Mouse (Mus musculus): ENCODE measurements around the gene 4931406P16Rik. TPM values are rescaled to one million over a fixed set of nuclear protein-coding genes. Genes with fewer than 3 reads are reported as not detected.

Gene 4931406P16Rik
- polyA plus RNA-seq, 1 experiment from 2014 or later, result 28.7 TPM

DNA sequence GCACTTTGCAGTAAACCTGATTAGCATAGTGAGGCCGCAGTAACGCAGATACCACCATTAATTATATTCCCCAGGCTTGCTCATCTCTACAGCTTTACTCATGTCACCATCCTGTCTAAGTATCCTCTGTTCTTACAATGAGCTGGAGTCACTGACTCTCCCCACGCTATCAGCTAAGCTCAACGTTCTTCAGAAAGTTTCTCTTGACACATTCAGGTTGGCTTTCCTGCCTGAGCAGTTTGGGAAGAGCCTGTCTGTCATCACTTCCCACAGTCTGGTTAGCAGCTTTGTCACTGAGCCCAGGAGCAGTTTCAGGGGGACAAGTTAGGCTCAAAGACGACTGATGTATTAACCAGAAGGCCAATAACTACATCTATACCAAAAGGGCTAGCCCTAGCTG lies 4.8 kb downstream of the 4931406P16Rik start:
- no peaks in the 10 kb centered on the region for H3K36me3 ChIP-seq
- peaks cover 19% of the 10 kb centered on the region; the same call in 1 of the 2 replicates for H3K4me1 ChIP-seq (replicated peaks)
- ATAC-seq, result no peak
- no peak overlapping the region for H3K4me2 ChIP-seq (replicated peaks)
- no peak overlapping the region for H3K4me3 ChIP-seq (replicated peaks)
- no peak overlapping the region for H3K9ac ChIP-seq
- 59% methylated on average over 5 of the region's 5 CpGs for WGBS
- H3K9me3 ChIP-seq, result no peaks in the 10 kb centered on the region
- no peaks in the 10 kb centered on the region for H3K27me3 ChIP-seq (replicated peaks)
- 0 out of 2 replicates have a peak overlapping the region, but pooled peaks have one; percentile 2 for H3K27ac ChIP-seq

DNA sequence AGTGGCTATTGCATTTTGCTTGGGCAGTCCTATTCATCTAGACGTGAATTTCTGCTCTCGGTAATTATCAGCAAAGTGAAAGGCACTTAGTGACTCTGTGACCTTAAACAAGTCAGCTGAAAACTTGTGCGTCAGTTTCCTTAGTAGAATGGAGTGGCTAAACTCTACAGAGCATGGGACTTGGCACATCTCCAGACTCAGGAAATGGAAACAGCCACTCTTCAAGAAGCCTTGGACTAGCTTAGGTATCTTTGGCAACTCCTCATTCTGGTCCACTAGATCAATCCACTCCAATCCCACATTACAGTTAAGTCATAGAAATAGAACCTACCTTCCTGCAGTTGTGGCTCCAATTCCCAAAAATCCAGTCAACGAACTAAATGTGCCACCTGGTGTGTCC lies 7.9 kb downstream of the 4931406P16Rik start:
- Histone ChIP-seq H3K27me3 (replicated peaks) (no peaks in the 10 kb centered on the region), H3K27ac (peak overlapping the region; percentile 28; the same call in 1 of the 2 replicates), H3K9ac (no peak overlapping the region), H3K4me3 (replicated peaks) (no peak overlapping the region), H3K4me1 (replicated peaks) (peaks cover 19% of the 10 kb centered on the region; the same call in 1 of the 2 replicates), H3K9me3 (no peaks in the 10 kb centered on the region), H3K36me3 (peaks cover 5% of the 10 kb centered on the region; the same call in 1 of the 2 replicates), H3K4me2 (replicated peaks) (no peak overlapping the region)
- WGBS, result 49% methylated on average over 4 of the region's 4 CpGs
- no peak for ATAC-seq

DNA sequence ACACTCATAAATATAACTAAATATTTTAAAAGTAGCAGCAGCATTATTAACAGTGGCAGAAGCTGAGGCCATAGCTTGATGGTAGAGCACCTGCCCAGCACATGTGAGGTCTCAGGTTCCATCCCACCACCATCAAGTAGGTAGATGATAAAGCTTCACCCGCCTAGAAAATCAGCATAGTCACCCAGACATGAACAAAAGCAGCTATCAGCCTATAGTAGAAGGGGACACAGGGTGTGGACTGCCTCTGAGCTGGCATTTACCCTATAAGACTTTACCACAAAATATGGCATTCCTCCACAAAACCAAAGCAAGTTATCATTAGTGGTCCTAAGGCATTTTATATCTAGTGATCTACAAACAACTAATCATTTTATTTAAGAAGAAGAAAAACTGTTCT lies 10.7 kb downstream of the 4931406P16Rik start:
- Histone ChIP-seq H3K9ac (no peak overlapping the region), H3K27me3 (replicated peaks) (no peaks in the 10 kb centered on the region), H3K4me1 (replicated peaks) (peaks cover 14% of the 10 kb centered on the region; the same call in 1 of the 2 replicates), H3K27ac (peak overlapping the region; percentile 19; the same call in 1 of the 2 replicates), H3K4me3 (replicated peaks) (no peak overlapping the region), H3K4me2 (replicated peaks) (no peak overlapping the region), H3K9me3 (no peaks in the 10 kb centered on the region), H3K36me3 (peaks cover 5% of the 10 kb centered on the region; the same call in 1 of the 2 replicates)
- WGBS, result 97% methylated on average over 1 of the region's 1 CpGs
- no peak for ATAC-seq

DNA sequence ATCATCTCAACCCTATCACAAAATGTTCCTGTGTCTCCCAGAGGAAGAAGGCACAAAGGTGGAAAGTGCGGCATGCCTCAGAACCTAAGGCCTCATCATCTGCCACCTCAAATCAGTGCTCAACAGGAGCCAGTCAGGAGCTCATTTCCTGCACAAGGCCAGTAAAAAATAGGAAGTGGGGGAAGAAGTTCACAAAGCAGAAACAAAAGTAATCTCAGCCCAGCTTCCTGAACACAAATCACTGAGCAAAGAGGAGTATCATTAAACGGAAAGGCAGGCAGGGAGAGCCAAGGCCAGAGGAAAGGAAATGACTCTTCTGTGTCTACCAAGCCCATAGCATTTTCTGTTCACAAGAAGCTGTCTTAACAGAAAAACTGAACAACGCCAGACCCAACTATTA lies 11.4 kb downstream of the 4931406P16Rik start:
- Histone ChIP-seq H3K9ac (no peak overlapping the region), H3K36me3 (peaks cover 5% of the 10 kb centered on the region; the same call in 1 of the 2 replicates), H3K4me3 (replicated peaks) (no peak overlapping the region), H3K9me3 (no peaks in the 10 kb centered on the region), H3K27me3 (replicated peaks) (no peaks in the 10 kb centered on the region), H3K4me1 (replicated peaks) (peaks cover 14% of the 10 kb centered on the region; the same call in 1 of the 2 replicates), H3K4me2 (replicated peaks) (no peak overlapping the region), H3K27ac (no peak overlapping the region; the same call in 1 of the 2 replicates)
- WGBS, result 78% methylated on average over 3 of the region's 3 CpGs
- no peak for ATAC-seq

DNA sequence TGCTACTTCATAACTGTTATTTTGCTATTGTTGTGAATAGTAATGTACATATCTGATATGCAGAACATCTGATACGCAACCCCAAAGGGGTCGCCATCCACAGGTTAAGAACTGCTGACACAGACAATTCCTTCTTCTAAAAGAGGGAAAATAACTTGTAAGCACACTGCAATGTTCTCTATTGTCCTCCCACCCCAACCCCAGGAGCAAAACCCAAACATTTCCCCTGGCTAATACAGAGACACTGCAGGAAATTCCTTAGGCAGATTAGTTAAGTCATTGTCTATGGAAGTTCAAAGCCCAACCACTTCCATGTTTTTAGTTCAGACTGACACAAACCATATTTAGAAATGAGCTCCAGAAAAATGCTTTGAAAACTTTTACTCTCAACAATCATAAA lies 14.5 kb downstream of the 4931406P16Rik start:
- H3K9me3 ChIP-seq, result no peaks in the 10 kb centered on the region
- H3K4me3 ChIP-seq (replicated peaks), result no peak overlapping the region
- no peak overlapping the region for H3K9ac ChIP-seq
- WGBS, result 84% methylated on average over 2 of the region's 2 CpGs
- peaks cover 5% of the 10 kb centered on the region; the same call in 1 of the 2 replicates for H3K36me3 ChIP-seq
- H3K27ac ChIP-seq, result no peak overlapping the region
- 0 out of 2 replicates have a peak, but pooled peaks cover 3% of the 10 kb centered on the region for H3K4me1 ChIP-seq (replicated peaks)
- no peaks in the 10 kb centered on the region for H3K27me3 ChIP-seq (replicated peaks)
- no peak overlapping the region for H3K4me2 ChIP-seq (replicated peaks)
- ATAC-seq, result no peak

DNA sequence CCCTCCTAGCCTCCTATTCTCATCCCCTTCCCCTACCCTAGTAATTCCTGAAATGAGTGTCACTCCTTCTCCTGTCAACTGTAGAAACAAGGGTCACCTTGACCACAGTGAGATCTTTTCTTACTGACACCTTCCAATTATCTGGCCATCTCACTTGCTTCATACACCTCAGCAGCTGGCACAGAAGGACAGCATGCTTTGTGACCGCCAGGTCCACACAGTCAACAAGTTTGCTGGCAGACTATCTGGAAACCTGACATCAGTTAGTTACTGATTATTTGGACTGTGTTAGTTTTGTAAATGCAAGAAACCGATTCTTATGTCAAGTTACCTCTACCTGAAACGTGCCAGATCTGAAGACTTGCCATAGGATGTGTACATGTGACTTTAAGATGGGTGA lies 17.2 kb downstream of the 4931406P16Rik start:
- no peaks in the 10 kb centered on the region for H3K36me3 ChIP-seq
- no peaks in the 10 kb centered on the region for H3K9me3 ChIP-seq
- 0 out of 2 replicates have a peak, but pooled peaks cover 3% of the 10 kb centered on the region for H3K4me1 ChIP-seq (replicated peaks)
- no peak overlapping the region for H3K27ac ChIP-seq
- H3K9ac ChIP-seq, result no peak overlapping the region
- H3K27me3 ChIP-seq (replicated peaks), result no peaks in the 10 kb centered on the region
- no peak overlapping the region for H3K4me2 ChIP-seq (replicated peaks)
- 86% methylated on average over 3 of the region's 3 CpGs for WGBS
- no peak for ATAC-seq
- no peak overlapping the region for H3K4me3 ChIP-seq (replicated peaks)

DNA sequence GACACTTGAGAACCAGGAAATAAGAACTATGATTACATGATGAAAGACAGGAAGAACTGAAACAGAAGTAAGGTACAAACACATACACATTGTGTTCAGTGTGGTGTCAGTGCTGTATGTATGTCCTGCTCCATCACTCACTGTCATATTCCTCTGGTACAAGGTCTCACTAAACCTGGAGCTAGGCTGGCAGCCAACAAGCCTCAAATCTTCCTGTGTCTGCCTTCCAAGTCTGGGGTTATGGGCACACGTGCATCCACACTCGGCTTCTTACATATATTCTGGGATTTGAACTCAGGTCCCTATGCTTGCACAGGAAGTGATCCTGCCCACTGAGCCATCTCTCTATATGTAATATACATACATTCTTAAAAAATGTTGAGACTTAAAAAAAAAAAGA lies 20.7 kb downstream of the 4931406P16Rik start:
- Histone ChIP-seq H3K36me3 (no peaks in the 10 kb centered on the region), H3K9me3 (no peaks in the 10 kb centered on the region), H3K4me2 (replicated peaks) (no peak overlapping the region), H3K4me1 (replicated peaks) (no peaks in the 10 kb centered on the region), H3K4me3 (replicated peaks) (no peak overlapping the region), H3K27ac (no peak overlapping the region), H3K27me3 (replicated peaks) (no peaks in the 10 kb centered on the region), H3K9ac (no peak overlapping the region)
- WGBS, result 79% methylated on average over 2 of the region's 2 CpGs
- ATAC-seq, result no peak

DNA sequence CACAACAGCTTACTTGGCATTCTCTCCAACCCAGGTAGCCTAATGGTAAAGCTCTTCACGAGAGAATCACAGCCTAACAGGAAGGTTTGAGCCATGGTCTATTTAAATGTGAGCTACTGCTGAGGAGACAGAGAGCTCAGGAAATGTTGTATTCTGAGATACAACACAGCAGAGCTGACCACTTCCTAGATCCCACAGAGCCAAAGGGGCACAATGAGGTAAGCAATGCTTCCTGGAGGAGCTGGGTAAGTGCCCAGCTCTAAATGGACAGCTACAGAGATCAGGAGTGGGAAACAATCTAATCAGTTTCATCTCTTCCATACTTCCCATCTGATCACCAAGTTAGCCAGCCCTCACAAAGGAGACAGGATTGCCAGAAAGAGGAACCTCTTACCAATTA lies 22.1 kb downstream of the 4931406P16Rik start:
- H3K36me3 ChIP-seq, result no peaks in the 10 kb centered on the region
- H3K4me3 ChIP-seq (replicated peaks), result no peak overlapping the region
- H3K4me2 ChIP-seq (replicated peaks), result no peak overlapping the region
- H3K27me3 ChIP-seq (replicated peaks), result no peaks in the 10 kb centered on the region
- no peaks in the 10 kb centered on the region for H3K4me1 ChIP-seq (replicated peaks)
- 69% methylated on average over 1 of the region's 1 CpGs for WGBS
- H3K27ac ChIP-seq, result no peak overlapping the region
- H3K9me3 ChIP-seq, result no peaks in the 10 kb centered on the region
- H3K9ac ChIP-seq, result no peak overlapping the region
- ATAC-seq, result no peak

DNA sequence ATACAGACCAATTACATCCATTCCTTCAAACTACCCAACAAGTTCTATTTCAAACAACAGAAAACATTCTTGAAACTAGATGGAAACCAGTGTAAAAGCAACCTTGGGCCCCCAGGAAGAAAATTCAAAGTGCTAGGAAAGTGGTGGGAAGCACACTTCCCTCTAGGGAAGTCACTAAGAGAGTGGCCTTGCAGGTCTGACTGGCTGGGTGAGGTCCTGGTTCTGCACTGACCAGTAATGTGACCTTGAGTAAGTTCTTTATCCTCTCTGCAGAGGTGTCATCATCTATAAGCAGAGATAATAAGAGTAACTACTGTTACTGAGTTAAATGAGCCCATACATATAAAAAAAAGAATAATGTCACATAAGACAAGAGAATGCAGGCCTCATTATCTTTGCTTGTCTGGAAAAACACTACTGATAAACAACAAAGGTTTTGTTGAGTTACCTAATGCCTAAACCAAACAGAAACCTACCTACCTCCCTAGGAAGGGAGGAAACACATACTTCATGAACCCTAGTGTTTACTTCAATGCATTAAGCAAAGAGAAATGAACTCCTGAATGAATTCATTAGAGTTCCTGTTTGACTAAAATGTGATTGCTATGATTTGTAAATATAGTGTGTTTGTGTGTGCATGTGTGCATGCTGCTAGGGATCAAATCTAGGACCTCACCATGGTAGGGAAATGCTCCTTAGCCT lies 22.8 kb downstream of the 4931406P16Rik start:
- Histone ChIP-seq H3K4me3 (replicated peaks) (no peak overlapping the region), H3K27me3 (replicated peaks) (no peaks in the 10 kb centered on the region), H3K9me3 (no peaks in the 10 kb centered on the region), H3K9ac (no peak overlapping the region), H3K4me2 (replicated peaks) (no peak overlapping the region), H3K27ac (no peak overlapping the region), H3K4me1 (replicated peaks) (no peaks in the 10 kb centered on the region), H3K36me3 (no peaks in the 10 kb centered on the region)
- no peak for ATAC-seq

DNA sequence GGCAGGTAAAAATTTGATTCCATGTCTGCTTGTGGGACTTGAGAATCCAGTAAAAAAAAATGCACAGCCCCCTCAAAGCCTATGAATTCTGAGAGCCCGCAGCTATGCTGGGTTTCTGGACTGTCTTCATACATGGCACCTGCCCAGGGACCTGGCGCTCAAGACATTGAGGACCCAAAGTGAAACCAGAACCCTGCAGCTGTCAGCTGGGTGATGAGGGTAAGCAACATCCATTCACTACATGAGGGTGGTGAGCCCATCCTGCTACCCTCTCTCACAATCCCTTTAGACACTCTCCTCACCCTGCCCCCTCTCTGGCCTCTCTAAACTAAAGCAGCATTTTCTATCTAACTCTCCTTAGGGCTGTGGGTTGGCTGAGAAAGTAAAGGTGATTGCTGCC lies 35.7 kb downstream of the 4931406P16Rik start:
- H3K36me3 ChIP-seq, result no peaks in the 10 kb centered on the region
- no peak overlapping the region for H3K4me2 ChIP-seq (replicated peaks)
- H3K27ac ChIP-seq, result no peak overlapping the region
- ATAC-seq, result no peak
- no peaks in the 10 kb centered on the region for H3K9me3 ChIP-seq
- no peak overlapping the region for H3K4me3 ChIP-seq (replicated peaks)
- 97% methylated on average over 2 of the region's 2 CpGs for WGBS
- H3K4me1 ChIP-seq (replicated peaks), result no peaks in the 10 kb centered on the region
- no peak overlapping the region for H3K9ac ChIP-seq
- no peaks in the 10 kb centered on the region for H3K27me3 ChIP-seq (replicated peaks)

DNA sequence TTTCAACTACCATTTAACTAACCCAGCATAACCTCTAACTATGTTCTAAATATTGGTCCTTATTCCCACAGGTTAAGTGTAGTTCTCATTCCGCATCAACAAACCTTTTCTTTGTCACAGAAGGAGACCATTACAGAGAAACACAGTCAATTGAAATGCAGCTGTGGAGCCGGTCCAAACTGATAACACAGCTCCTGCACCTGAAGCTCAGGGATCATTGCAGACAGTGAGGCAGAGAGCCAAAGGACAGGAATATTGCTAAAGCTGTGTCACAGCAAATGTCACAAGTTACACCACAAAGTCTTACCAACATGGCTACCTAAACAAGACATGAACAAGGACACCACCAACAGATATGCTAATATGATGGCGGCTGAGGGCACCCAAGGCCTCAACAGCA lies 37.3 kb downstream of the 4931406P16Rik start:
- H3K27ac ChIP-seq, result no peak overlapping the region
- H3K4me2 ChIP-seq (replicated peaks), result no peak overlapping the region
- H3K4me3 ChIP-seq (replicated peaks), result no peak overlapping the region
- no peaks in the 10 kb centered on the region for H3K9me3 ChIP-seq
- WGBS, result 94% methylated on average over 3 of the region's 3 CpGs
- no peaks in the 10 kb centered on the region for H3K36me3 ChIP-seq
- H3K27me3 ChIP-seq (replicated peaks), result no peaks in the 10 kb centered on the region
- no peak for ATAC-seq
- H3K4me1 ChIP-seq (replicated peaks), result no peaks in the 10 kb centered on the region
- H3K9ac ChIP-seq, result no peak overlapping the region

DNA sequence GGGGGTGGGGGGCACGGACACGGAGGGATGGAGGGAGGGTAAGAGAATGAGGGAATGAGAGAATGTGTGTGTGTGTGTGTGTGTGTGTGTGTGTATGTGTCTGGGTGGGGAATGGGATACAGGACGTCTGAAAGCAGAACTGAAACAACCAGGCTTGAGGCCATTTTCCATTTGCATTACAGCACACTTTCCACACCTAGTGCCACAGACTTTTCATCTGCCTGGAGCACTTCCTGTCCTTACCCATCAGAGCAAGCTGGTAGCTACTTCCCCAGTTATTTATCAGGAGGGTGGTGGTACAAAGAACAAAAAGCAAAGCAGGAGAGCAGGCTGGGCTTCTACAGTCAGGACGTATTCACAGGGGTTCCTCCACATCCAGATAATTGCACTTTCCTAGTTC lies 40.9 kb downstream of the 4931406P16Rik start:
- no peak overlapping the region for H3K4me3 ChIP-seq (replicated peaks)
- ATAC-seq, result no peak
- H3K27ac ChIP-seq, result no peak overlapping the region
- H3K4me2 ChIP-seq (replicated peaks), result no peak overlapping the region
- H3K4me1 ChIP-seq (replicated peaks), result no peaks in the 10 kb centered on the region
- H3K36me3 ChIP-seq, result no peaks in the 10 kb centered on the region
- WGBS, result 66% methylated on average over 4 of the region's 4 CpGs
- H3K9ac ChIP-seq, result no peak overlapping the region
- no peaks in the 10 kb centered on the region for H3K9me3 ChIP-seq
- no peaks in the 10 kb centered on the region for H3K27me3 ChIP-seq (replicated peaks)

DNA sequence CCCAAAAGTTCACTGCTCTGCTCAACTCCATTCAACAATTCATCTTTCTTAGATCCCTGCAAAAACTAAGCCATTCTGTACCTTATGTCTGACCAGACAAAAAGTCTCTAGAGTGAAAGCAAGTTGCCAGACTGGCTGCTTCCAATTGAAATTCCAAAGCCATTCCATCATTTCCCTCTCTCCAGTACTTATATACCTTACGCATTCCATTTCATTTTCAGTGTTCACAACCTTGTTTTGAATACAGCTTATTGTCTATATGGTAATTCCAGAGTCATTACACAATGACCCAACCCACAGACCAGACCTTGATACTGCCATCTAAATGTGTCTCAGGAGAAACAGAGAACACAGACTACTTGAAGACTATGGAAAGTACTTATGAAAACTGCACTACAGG lies 44.9 kb downstream of the 4931406P16Rik start:
- Histone ChIP-seq H3K36me3 (no peaks in the 10 kb centered on the region), H3K9ac (no peak overlapping the region), H3K4me1 (replicated peaks) (peaks cover 3% of the 10 kb centered on the region; the same call in 1 of the 2 replicates), H3K4me3 (replicated peaks) (no peak overlapping the region), H3K27me3 (replicated peaks) (no peaks in the 10 kb centered on the region), H3K4me2 (replicated peaks) (no peak overlapping the region), H3K27ac (no peak overlapping the region), H3K9me3 (no peaks in the 10 kb centered on the region)
- WGBS, result 68% methylated on average over 1 of the region's 1 CpGs
- ATAC-seq, result no peak

Data from intestine, embryonic 15.5 days (tissue).